Mouse (Mus musculus) lung, embryonic 15.5 days (tissue): ENCODE measurements around the gene Rrm2. TPM values are rescaled to one million over a fixed set of nuclear protein-coding genes. Genes with fewer than 3 reads are reported as not detected.
"Not testable (repeated sequence)": the region's sequence is repeated elsewhere in the genome, so short reads cannot be mapped to it uniquely, and the experiment has no call there.

Source experiments
- ATAC-seq: fragments of 200-750 bp; cut with Nextera tagmentation; 2 replicates; pipeline ENCODE4 v1.8.0; 2017; ENCODE audit warnings: moderate number of reproducible peaks, borderline replicate concordance; ENCODE audit not compliant: low FRiP score, low TSS enrichment; ENCODE audit errors: extremely low read depth
- H3K27ac ChIP-seq: fragments of 300-500 bp; sonication (generic); 2 replicates; pipeline ENCODE4 v1.5.1; 2015; ENCODE audit warnings: moderate library complexity, mild to moderate bottlenecking, inconsistent platforms
- H3K27me3 ChIP-seq: fragments of 300-500 bp; sonication (generic); 2 replicates; pipeline ENCODE4 v1.6.1; 2015; ENCODE audit warnings: inconsistent platforms
- H3K36me3 ChIP-seq: fragments of 300-500 bp; sonication (generic); 2 replicates; pipeline ENCODE4 v1.6.1; 2015; ENCODE audit warnings: inconsistent platforms
- H3K4me1 ChIP-seq: fragments of 300-500 bp; sonication (generic); 2 replicates; pipeline ENCODE4 v1.6.1; 2015; ENCODE audit warnings: inconsistent platforms
- H3K4me2 ChIP-seq: fragments of 300-500 bp; sonication (generic); 2 replicates; pipeline ENCODE4 v1.6.1; 2015; ENCODE audit warnings: inconsistent platforms, mild to moderate bottlenecking, moderate library complexity
- H3K4me3 ChIP-seq: fragments of 300-500 bp; sonication (generic); 2 replicates; pipeline ENCODE4 v1.5.1; 2015; ENCODE audit warnings: mild to moderate bottlenecking, inconsistent platforms
- H3K9ac ChIP-seq: fragments of 300-500 bp; sonication (generic); 2 replicates; pipeline ENCODE4 v1.6.1; 2015; ENCODE audit warnings: inconsistent platforms
- H3K9me3 ChIP-seq: fragments of 300-500 bp; sonication (generic); 2 replicates; pipeline ENCODE4 v1.6.1; 2016; ENCODE audit warnings: inconsistent platforms
- WGBS: fragments of 180-500 bp; shearing (Covaris S2); methylation state at CpG from one replicate; pipeline ENCODE4 v1.1.7; 2015; 5-methylcytosine and 5-hydroxymethylcytosine counted together
- polyA plus RNA-seq: library from polyadenylated mRNA; unstranded; fragments of >200 nt; fragmentation: Nextera tagmentation; extraction: Ambion mirVana; gene quantifications from 2 replicates; pipeline ENCODE4 v1.2.1, GENCODE M21; 2015

Rrm2 gene
- polyA plus RNA-seq, 1 experiment from 2014 or later, result 224 TPM

DNA sequence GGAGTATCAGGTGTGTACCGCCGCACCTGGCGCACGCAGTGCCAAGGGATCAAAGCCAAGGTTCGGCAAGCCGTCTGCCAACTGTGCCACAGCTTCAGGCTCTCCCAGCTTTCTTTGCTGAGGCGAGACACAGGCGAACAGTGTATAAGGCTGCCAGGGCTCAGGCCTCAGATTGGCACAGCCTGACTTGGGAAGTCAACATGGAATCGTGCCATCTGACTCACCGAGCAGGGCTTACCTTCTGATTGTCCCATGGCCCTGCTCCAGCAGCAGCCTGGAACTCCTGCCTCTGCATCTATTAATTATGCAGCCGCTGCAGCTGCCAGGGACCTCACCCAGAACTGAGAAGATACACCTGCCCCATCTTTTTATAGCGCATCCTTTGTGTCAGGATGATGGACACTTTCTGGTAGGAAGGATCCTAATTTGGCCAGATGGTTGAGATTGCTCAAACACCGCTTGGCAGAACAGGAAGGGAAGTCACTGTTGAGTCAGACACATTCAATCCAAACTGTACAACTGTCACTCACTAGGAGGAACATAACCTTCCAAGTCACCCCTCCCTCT, 26.9 kb downstream of the Rrm2 start:
- no peak for ATAC-seq
- H3K9ac ChIP-seq, result no peak overlapping the region
- H3K9me3 ChIP-seq, result no peaks in the 10 kb centered on the region
- no peaks in the 10 kb centered on the region for H3K4me1 ChIP-seq
- H3K36me3 ChIP-seq, result no peaks in the 10 kb centered on the region
- no peak overlapping the region for H3K4me2 ChIP-seq
- no peaks in the 10 kb centered on the region for H3K27me3 ChIP-seq
- H3K27ac ChIP-seq, result no peak overlapping the region
- WGBS, result 67% methylated on average over 13 of the region's 13 CpGs
- H3K4me3 ChIP-seq, result no peak overlapping the region

DNA sequence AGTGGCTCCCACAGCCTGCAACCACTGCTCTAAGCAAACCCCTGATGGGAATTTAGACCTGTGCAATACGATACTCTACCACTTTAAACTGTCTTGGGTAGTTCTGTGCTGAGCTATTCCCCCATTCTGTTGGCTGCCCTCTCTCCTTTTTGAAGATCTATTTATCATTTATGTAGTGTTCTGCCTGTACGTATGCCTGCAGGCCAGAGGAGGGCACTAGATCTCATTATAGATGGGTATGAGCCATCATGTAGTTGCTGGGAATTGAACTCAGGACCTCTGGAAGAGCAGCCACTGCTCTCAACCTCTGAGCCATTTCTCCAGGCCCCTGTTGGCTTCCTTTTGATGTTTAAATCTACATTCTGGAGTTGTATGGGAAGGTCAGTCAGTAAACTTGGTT, 28.9 kb downstream of the Rrm2 start:
- Histone ChIP-seq H3K9ac (no peak overlapping the region), H3K4me2 (no peak overlapping the region), H3K27me3 (no peaks in the 10 kb centered on the region), H3K9me3 (no peaks in the 10 kb centered on the region), H3K4me3 (no peak overlapping the region), H3K36me3 (no peaks in the 10 kb centered on the region), H3K27ac (no peak overlapping the region), H3K4me1 (no peaks in the 10 kb centered on the region)
- WGBS, result 62% methylated on average over 2 of the region's 2 CpGs
- ATAC-seq, result no peak

DNA sequence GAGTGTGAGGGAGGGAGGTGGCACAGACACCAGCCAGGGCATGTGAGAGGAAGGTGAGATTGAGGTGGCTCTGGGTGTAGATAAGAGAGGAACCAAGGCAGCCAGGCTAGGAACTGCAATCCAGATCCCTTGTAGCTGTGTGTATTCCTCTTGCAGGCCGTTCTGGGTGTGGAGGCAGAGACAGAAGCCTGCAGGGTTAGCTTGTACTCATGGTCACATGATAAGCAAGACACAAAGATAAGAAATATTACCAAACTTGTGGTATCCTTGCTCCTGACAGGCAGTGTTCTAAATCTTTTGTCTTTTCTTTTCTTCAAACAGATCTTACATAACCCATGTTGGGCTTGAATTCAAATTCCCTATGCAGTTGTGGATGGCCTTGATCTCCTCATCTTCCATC, 31.9 kb downstream of the Rrm2 start:
- no peaks in the 10 kb centered on the region for H3K36me3 ChIP-seq
- 54% methylated on average over 1 of the region's 1 CpGs for WGBS
- no peak for ATAC-seq
- no peak overlapping the region for H3K4me2 ChIP-seq
- no peak overlapping the region for H3K9ac ChIP-seq
- H3K27ac ChIP-seq, result no peak overlapping the region
- H3K27me3 ChIP-seq, result no peaks in the 10 kb centered on the region
- no peaks in the 10 kb centered on the region for H3K9me3 ChIP-seq
- no peak overlapping the region for H3K4me3 ChIP-seq
- H3K4me1 ChIP-seq, result no peaks in the 10 kb centered on the region

DNA sequence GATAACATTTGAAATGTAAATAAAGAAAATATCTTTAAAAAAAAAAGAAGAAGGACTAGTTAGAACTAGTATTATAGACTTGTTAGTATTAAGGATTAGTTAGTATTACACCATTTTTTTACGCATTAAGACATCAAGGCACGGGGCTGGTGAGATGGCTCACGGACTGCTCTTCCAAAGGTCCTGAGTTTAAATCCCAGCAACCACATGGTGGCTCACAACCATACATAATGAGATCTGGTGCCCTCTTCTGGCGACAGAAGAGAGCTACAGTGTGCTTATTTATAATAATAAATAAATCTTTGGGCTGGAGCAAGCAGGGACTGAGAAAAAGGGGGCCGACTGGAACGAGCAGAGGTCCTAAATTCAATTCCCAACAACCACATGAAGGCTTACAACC, 33.5 kb downstream of the Rrm2 start:
- not testable (repeated sequence) for H3K4me2 ChIP-seq, H3K27me3 ChIP-seq, H3K9me3 ChIP-seq, H3K36me3 ChIP-seq, H3K4me1 ChIP-seq, H3K27ac ChIP-seq, ATAC-seq, H3K9ac ChIP-seq, H3K4me3 ChIP-seq
- WGBS, result 59% methylated on average over 6 of the region's 6 CpGs

DNA sequence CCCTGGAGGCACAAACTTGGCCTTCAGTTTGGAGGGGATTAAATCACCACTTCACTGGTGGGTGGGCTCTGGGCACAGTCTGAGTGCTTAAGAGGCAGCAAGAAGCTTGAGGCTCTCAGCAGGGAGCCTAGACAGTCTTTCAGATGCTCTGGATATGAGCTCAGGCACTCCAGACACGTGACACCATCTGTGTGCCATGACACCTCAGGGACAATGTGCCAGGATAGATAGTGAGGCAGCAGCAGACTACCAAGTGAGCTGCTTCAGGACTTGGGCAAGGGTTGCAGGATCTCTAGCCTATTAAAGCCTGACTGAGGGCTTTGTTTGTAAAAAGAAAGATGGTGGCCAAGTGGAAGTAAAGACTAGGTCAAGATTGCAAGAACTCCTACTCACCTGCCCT, 36.3 kb downstream of the Rrm2 start:
- ATAC-seq, result no peak
- 40% methylated on average over 1 of the region's 1 CpGs for WGBS
- Histone ChIP-seq H3K4me1 (0 out of 2 replicates have a peak, but pooled peaks cover 3% of the 10 kb centered on the region), H3K27ac (no peak overlapping the region), H3K4me2 (no peak overlapping the region), H3K9me3 (no peaks in the 10 kb centered on the region), H3K9ac (no peak overlapping the region), H3K4me3 (no peak overlapping the region), H3K27me3 (no peaks in the 10 kb centered on the region), H3K36me3 (no peaks in the 10 kb centered on the region)

DNA sequence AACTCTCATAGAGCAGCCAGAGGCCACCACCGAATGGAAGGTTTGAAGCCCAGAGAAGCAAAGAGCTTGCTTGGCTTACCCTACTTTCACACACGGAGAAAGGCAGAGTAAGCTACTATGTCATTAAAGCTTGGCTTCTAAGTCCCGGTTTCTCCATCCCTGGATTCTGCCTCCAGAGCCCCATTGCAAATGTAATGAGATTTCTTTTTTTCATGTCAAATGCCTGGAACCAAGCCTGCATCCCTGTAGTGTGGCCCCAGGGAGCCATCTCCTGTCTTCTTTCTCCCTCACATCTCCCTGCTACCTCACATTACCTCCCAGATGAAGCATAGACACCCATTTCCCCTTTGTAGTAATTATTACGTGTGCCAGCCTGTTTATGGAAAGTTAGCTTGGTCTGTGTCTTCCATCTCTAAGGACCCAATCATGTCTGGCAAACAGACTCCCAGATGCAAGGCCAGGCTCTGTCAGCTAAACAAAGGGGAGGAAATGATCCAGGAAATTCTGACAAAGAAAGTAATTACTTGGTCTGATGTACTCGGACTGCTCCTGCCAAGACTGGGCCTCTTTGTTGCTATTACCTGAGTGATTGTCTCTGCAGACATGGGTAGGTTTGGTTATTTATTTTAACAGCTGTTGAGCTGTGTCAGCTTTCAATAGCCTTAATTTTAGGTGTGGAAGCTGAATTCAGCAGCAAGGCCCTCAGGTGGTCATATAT, 38.7 kb downstream of the Rrm2 start:
- WGBS, result 50% methylated on average over 5 of the region's 5 CpGs
- Histone ChIP-seq H3K4me1 (0 out of 2 replicates have a peak, but pooled peaks cover 3% of the 10 kb centered on the region), H3K36me3 (no peaks in the 10 kb centered on the region), H3K27ac (peak overlapping the region; percentile 15), H3K9me3 (no peaks in the 10 kb centered on the region), H3K4me3 (no peak overlapping the region), H3K27me3 (no peaks in the 10 kb centered on the region), H3K9ac (no peak overlapping the region), H3K4me2 (no peak overlapping the region)
- 0 out of 2 replicates have a peak, but pooled peaks have one; percentile 52 for ATAC-seq

DNA sequence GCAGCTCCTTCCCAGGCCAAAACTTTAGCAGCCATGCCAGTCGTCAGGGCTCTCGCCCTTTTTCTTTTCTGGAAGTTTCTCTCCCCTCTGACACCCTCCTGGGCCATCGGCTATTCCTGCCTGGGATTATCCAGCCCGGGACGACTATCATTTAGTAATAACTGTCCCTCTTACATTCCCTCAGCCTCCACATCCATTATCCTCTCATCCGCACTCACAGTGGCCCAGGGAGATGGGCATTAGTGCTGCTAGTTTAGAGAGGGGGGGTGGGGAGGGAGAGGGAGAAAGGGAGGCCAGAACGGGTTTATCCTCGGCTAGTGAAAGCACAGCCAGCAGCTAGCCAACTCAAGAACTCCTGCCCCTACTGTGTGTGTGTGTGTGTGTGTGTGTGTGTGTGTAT, 39.3 kb downstream of the Rrm2 start:
- 44% methylated on average over 8 of the region's 8 CpGs for WGBS

DNA sequence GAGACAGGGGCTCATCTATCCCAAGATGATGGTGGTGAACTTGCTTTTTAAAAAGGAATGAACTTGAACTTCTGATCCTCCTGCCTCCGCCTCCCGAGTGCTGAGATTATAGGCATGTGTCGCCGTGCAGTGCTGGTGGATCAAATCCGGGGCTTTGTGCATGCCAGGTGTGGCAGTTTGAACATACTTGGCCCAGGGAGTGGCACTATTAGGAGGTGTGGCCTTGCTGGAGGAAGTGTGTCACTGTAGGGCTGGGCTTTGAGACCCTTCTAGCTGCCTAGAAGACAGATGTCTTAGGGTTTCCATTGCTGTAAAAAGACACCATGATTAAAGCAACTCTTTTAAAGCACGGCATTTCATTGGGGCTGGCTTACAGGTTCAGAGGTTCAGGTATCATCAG, 42.5 kb downstream of the Rrm2 start:
- H3K9ac ChIP-seq, result no peak overlapping the region

More for the DNA sequence above, 39.3 kb downstream of the Rrm2 start:
- no peak overlapping the region for H3K4me2 ChIP-seq
- H3K27ac ChIP-seq, result peak overlapping the region; percentile 15; the same call in 1 of the 2 replicates
- no peak for ATAC-seq
- 0 out of 2 replicates have a peak, but pooled peaks cover 3% of the 10 kb centered on the region for H3K4me1 ChIP-seq
- H3K36me3 ChIP-seq, result no peaks in the 10 kb centered on the region
- H3K9ac ChIP-seq, result no peak overlapping the region
- H3K9me3 ChIP-seq, result no peaks in the 10 kb centered on the region
- H3K4me3 ChIP-seq, result no peak overlapping the region
- H3K27me3 ChIP-seq, result no peaks in the 10 kb centered on the region

DNA sequence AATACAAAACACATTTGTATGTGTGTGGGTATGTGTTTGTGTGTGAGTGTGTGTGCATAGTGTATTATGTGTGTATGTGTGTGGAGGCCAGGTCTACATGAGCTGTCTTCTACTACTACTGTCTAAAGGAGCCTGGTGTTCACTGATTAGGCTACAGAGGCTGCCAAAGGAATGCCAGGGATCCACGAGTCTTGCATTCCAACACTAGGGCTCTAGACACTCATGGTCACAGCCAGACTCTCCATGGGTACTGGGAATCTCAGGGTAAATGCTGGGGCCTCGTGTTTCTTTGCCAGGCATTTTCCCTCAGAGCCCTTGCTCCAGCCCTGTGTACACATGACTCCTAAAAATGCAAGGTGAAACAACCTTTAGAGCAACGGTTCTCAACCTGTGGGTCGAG, 45.6 kb downstream of the Rrm2 start:
- no peak overlapping the region for H3K4me3 ChIP-seq
- no peak overlapping the region for H3K4me2 ChIP-seq
- H3K9ac ChIP-seq, result no peak overlapping the region
- no peaks in the 10 kb centered on the region for H3K36me3 ChIP-seq
- H3K27me3 ChIP-seq, result no peaks in the 10 kb centered on the region
- peaks cover 7% of the 10 kb centered on the region for H3K4me1 ChIP-seq
- H3K9me3 ChIP-seq, result no peaks in the 10 kb centered on the region
- 49% methylated on average over 4 of the region's 4 CpGs for WGBS
- H3K27ac ChIP-seq, result no peak overlapping the region
- ATAC-seq, result no peak

More for the DNA sequence above, 42.5 kb downstream of the Rrm2 start:
- Histone ChIP-seq H3K27ac (no peak overlapping the region), H3K36me3 (no peaks in the 10 kb centered on the region), H3K4me2 (no peak overlapping the region), H3K9me3 (no peaks in the 10 kb centered on the region), H3K27me3 (no peaks in the 10 kb centered on the region), H3K4me3 (no peak overlapping the region), H3K4me1 (peaks cover 10% of the 10 kb centered on the region)
- ATAC-seq, result no peak
- 84% methylated on average over 6 of the region's 6 CpGs for WGBS

DNA sequence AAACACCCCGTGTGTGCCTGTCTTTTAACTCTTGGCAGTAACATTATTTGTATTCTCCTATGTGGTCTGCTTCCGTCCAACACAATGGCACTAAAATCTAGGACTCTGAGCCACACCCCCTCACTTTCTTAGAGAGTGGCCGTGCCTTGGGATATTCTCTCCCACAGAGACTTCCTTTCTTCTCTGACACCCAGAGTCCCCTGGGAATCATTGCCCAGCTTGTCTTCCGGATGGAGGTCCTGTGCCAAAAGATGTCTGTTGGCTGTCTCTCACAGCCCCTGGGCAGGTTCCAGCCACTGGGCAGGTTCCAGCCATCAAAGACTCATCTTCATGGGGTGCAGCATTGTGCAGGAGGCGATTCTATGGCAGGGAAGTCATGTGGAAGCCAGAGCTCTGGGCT, 46.7 kb downstream of the Rrm2 start:
- whole genome bisulfite sequencing, result 45% methylated on average over 5 of the region's 5 CpGs
- no peaks in the 10 kb centered on the region for H3K36me3 ChIP-seq
- H3K27me3 ChIP-seq, result no peaks in the 10 kb centered on the region
- peaks cover 7% of the 10 kb centered on the region for H3K4me1 ChIP-seq
- no peak for ATAC-seq
- H3K27ac ChIP-seq, result peak overlapping the region; percentile 24; the same call in 1 of the 2 replicates
- no peak overlapping the region for H3K4me3 ChIP-seq
- H3K4me2 ChIP-seq, result no peak overlapping the region
- no peaks in the 10 kb centered on the region for H3K9me3 ChIP-seq
- no peak overlapping the region for H3K9ac ChIP-seq

DNA sequence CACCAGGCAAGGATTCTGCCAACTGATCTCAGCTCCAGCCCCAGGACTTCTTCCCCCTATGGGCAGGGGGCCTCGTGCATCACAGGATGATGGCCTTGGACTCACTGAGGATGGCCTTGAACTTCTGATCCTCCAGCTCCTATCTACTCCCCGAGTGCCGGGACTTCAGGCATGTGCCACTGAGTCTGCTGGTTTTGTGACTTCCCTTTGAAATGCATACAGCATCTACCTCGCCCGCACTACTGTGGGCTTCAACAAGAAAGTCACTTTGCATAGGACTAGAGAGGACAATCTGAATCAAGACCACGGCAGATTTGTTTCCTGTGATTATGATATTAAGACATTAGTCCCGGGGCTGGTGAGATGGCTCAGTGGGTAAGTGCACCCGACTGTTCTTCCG, 47.4 kb downstream of the Rrm2 start:
- ATAC-seq, result 0 out of 2 replicates have a peak, but pooled peaks have one; percentile 17
- 86% methylated on average over 9 of the region's 9 CpGs for WGBS
- H3K4me2 ChIP-seq, result no peak overlapping the region

DNA sequence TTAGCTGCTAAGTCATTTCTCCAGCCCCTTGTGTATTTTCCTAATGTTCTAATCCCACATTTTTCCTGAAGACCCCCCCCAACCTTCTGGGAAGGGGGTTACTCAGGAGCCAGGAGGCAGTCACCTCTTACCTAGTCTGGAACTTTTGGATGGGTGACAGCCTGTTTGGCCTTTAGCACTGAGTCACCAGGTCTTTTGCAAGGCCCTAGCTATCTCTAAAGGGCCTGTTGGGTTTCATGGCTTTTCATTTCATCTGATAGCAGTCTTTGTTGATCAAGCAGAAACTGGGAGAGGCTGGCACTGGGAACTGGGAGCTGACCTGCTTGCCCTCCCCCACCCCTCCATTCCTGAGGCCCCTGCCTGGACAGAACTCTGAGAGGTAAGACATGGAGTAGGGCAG, 49.3 kb downstream of the Rrm2 start:
- Histone ChIP-seq H3K4me3 (no peak overlapping the region), H3K9me3 (no peaks in the 10 kb centered on the region), H3K27ac (no peak overlapping the region), H3K36me3 (no peaks in the 10 kb centered on the region), H3K27me3 (no peaks in the 10 kb centered on the region), H3K4me1 (peaks cover 7% of the 10 kb centered on the region), H3K4me2 (no peak overlapping the region), H3K9ac (no peak overlapping the region)
- no peak for ATAC-seq

More for the DNA sequence above, 47.4 kb downstream of the Rrm2 start:
- no peak overlapping the region for H3K27ac ChIP-seq
- no peaks in the 10 kb centered on the region for H3K36me3 ChIP-seq
- no peak overlapping the region for H3K9ac ChIP-seq
- H3K4me1 ChIP-seq, result peaks cover 7% of the 10 kb centered on the region
- H3K4me3 ChIP-seq, result no peak overlapping the region
- no peaks in the 10 kb centered on the region for H3K9me3 ChIP-seq
- H3K27me3 ChIP-seq, result no peaks in the 10 kb centered on the region
